Comparison of ENCODE assay signal across 15 mouse cellular contexts in genomic region chr11:115844240-115844639, GRCm38 (mm10). TPM values are rescaled to one million over a fixed set of nuclear protein-coding genes. Genes with fewer than 3 reads are reported as not detected.
DNase-seq lines count a peak whose midpoint lies in the region; ATAC-seq and TF ChIP-seq lines count a peak whose summit lies in the region.
"Had no signal": no experiment of that assay in that cellular context is flagged by ENCODE, and none has a peak within 500 bp of the region (broad histone marks: within the 10 kb centered on the region; RNA-seq: fewer than 3 reads in every experiment).

No protein-coding gene starts in this region.

- peaks cover 53% of the 10 kb centered on the region for H3K4me1 ChIP-seq in heart, embryonic 12.5 days (replicated peaks)
- H3K4me1 ChIP-seq in midbrain, embryonic 10.5 days = peaks cover 42% of the 10 kb centered on the region
- no peaks in the 10 kb centered on the region for H3K4me1 ChIP-seq in midbrain, postnatal 0 days (ENCODE audit: insufficient read depth, low read length)

- 78% methylated on average over 8 of the region's 8 CpGs for WGBS in heart, embryonic 12.5 days
- WGBS in midbrain, embryonic 10.5 days = 72% methylated on average over 8 of the region's 8 CpGs
- WGBS in midbrain, postnatal 0 days = 72% methylated on average over 8 of the region's 8 CpGs

- H3K9ac ChIP-seq in heart, embryonic 12.5 days = peak overlapping the region; percentile 36; the same call in 1 of the 2 replicates
- H3K9ac ChIP-seq in midbrain, postnatal 0 days (replicated peaks; ENCODE audit: low read length, poor library complexity, severe bottlenecking) = no peak overlapping the region
- H3K9ac ChIP-seq: liver, embryonic 15.5 days had no signal

- TF ChIP-seq CTCF in midbrain, postnatal 0 days (IDR thresholded peaks at IDR 0.05) = no peak

- no peak overlapping the region for H3K4me3 ChIP-seq in heart, embryonic 12.5 days
- H3K4me3 ChIP-seq in midbrain, embryonic 10.5 days = no peak overlapping the region
- H3K4me3 ChIP-seq in midbrain, postnatal 0 days (ENCODE audit: low read depth, low read length) = no peak overlapping the region
- H3K4me3 ChIP-seq: liver, embryonic 15.5 days had no signal

- no peak for DNase-seq in heart, postnatal 14 days
- no peak for DNase-seq in midbrain, embryonic 10.5 days (ENCODE audit: low spot score)
- DNase-seq in midbrain, postnatal 0 days (ENCODE audit: low spot score) = no peak
- peak; percentile 61 to 88 for DNase-seq in kidney, postnatal 25 days
- DNase-seq in gastrocnemius, adult 18-20 months (ENCODE audit: low spot score) = no peak
- DNase-seq in left cerebral cortex, postnatal 14 days (ENCODE audit: low spot score in 2 of 2) = no peak
- DNase-seq in layer of hippocampus, adult 11-12 months (ENCODE audit: low spot score) = no peak
- DNase-seq: cerebellum, adult 11 months; gastrocnemius, postnatal 36 days; heart, postnatal 10 days; spleen, adult 18-20 months; thymus, adult 2 months had no signal

- intact Hi-C loops in heart, postnatal 14 days (cut with DNase I) = no loop called here
- intact Hi-C loops in left cerebral cortex, postnatal 14 days (cut with DNase I) = no loop called here

- peaks cover 6% of the 10 kb centered on the region for H3K9me3 ChIP-seq in heart, embryonic 12.5 days (replicated peaks)
- H3K9me3 ChIP-seq in midbrain, embryonic 10.5 days (replicated peaks) = no peaks in the 10 kb centered on the region
- no peaks in the 10 kb centered on the region for H3K9me3 ChIP-seq in midbrain, postnatal 0 days (ENCODE audit: low read length)
- H3K9me3 ChIP-seq: G1E had no signal

- peaks cover 48% of the 10 kb centered on the region for H3K36me3 ChIP-seq in heart, embryonic 12.5 days
- H3K36me3 ChIP-seq in midbrain, embryonic 10.5 days = 0 out of 2 replicates have a peak, but pooled peaks cover 6% of the 10 kb centered on the region
- no peaks in the 10 kb centered on the region for H3K36me3 ChIP-seq in midbrain, postnatal 0 days (ENCODE audit: insufficient read depth, low read length)

- ATAC-seq in heart, embryonic 12.5 days (ENCODE audit: insufficient number of reproducible peaks, low FRiP score) = no peak
- no peak for ATAC-seq in midbrain, postnatal 0 days (ENCODE audit: low FRiP score)

- H3K27me3 ChIP-seq in heart, embryonic 12.5 days (replicated peaks) = no peaks in the 10 kb centered on the region
- peaks cover 4% of the 10 kb centered on the region for H3K27me3 ChIP-seq in midbrain, embryonic 10.5 days (ENCODE audit: low read depth, poor library complexity, severe bottlenecking)
- no peaks in the 10 kb centered on the region for H3K27me3 ChIP-seq in midbrain, postnatal 0 days (ENCODE audit: insufficient read depth, low read length)
- H3K27me3 ChIP-seq: liver, embryonic 15.5 days had no signal

- H3K4me2 ChIP-seq in heart, embryonic 12.5 days = no peak overlapping the region
- H3K4me2 ChIP-seq in midbrain, postnatal 0 days (ENCODE audit: low read depth, low read length, poor library complexity, severe bottlenecking) = no peak overlapping the region
- H3K4me2 ChIP-seq: liver, embryonic 15.5 days had no signal

- H3K27ac ChIP-seq in heart, embryonic 12.5 days (ENCODE audit: poor library complexity, severe bottlenecking) = peak overlapping the region; percentile 97; the same call in 1 of the 2 replicates
- peak overlapping the region; percentile 6; the same call in 1 of the 2 replicates for H3K27ac ChIP-seq in midbrain, embryonic 10.5 days (replicated peaks)
- no peak overlapping the region for H3K27ac ChIP-seq in midbrain, postnatal 0 days (ENCODE audit: low read depth, low read length)
- H3K27ac ChIP-seq: liver, embryonic 15.5 days had no signal

RNA-seq across cellular contexts. Expression of gene Myo15b, which starts 14.0 kb away (rescaled TPM):
- 0.17 and 0.37 TPM in 2 replicates for polyA plus RNA-seq in heart, embryonic 12.5 days (2016; fragmentation: Nextera tagmentation; extraction: Ambion mirVana)
- total RNA-seq in heart, postnatal 14 days (2021) = under 1 TPM; 0.07 to 0.14 TPM
- polyA plus RNA-seq in midbrain, embryonic 10.5 days (2016; fragmentation: Nextera tagmentation; extraction: Ambion mirVana) = 0.12 and 0.21 TPM in 2 replicates
- total RNA-seq in midbrain, postnatal 0 days (2014; rRNA removed) = not detected in 2 replicates
- polyA plus RNA-seq in midbrain, postnatal 0 days (2015; fragmentation: Nextera tagmentation; extraction: Ambion mirVana) = 0.09 and 0.29 TPM in 2 replicates
- not detected for total RNA-seq in gastrocnemius, adult 18-20 months (2021)
- under 1 TPM; 0.13 to 0.17 TPM for total RNA-seq in left cerebral cortex, postnatal 14 days (2021)
- total RNA-seq: gastrocnemius, postnatal 36 days had no signal

RNA-seq across cellular contexts. Expression of gene Llgl2, which starts 20.4 kb away (rescaled TPM):
- 22.5 and 25.8 TPM in 2 replicates for polyA plus RNA-seq in heart, embryonic 12.5 days (2016; fragmentation: Nextera tagmentation; extraction: Ambion mirVana)
- 10 to 100 TPM; 15.0 to 18.2 TPM for total RNA-seq in heart, postnatal 14 days (2021)
- polyA plus RNA-seq in midbrain, embryonic 10.5 days (2016; fragmentation: Nextera tagmentation; extraction: Ambion mirVana) = 5.5 and 5.9 TPM in 2 replicates
- total RNA-seq in midbrain, postnatal 0 days (2014; rRNA removed) = 0.99 and 1.0 TPM in 2 replicates
- polyA plus RNA-seq in midbrain, postnatal 0 days (2015; fragmentation: Nextera tagmentation; extraction: Ambion mirVana) = 0.51 and 0.81 TPM in 2 replicates
- total RNA-seq in gastrocnemius, adult 18-20 months (2021) = 1 to 10 TPM; 6.3 to 8.1 TPM
- total RNA-seq in left cerebral cortex, postnatal 14 days (2021) = 1 to 10 TPM; 2.8 to 3.4 TPM

RNA-seq across cellular contexts. Expression of gene Tsen54, which starts 29.7 kb away (rescaled TPM):
- 23.0 and 29.2 TPM in 2 replicates for polyA plus RNA-seq in heart, embryonic 12.5 days (2016; fragmentation: Nextera tagmentation; extraction: Ambion mirVana)
- 10 to 100 TPM in 1 of 2 experiments, 1 to 10 TPM in 1; 8.7 to 12.1 TPM for total RNA-seq in heart, postnatal 14 days (2021)
- 35.3 and 39.7 TPM in 2 replicates for polyA plus RNA-seq in midbrain, embryonic 10.5 days (2016; fragmentation: Nextera tagmentation; extraction: Ambion mirVana)
- total RNA-seq in midbrain, postnatal 0 days (2014; rRNA removed) = 25.0 and 27.7 TPM in 2 replicates
- 14.8 and 15.5 TPM in 2 replicates for polyA plus RNA-seq in midbrain, postnatal 0 days (2015; fragmentation: Nextera tagmentation; extraction: Ambion mirVana)
- total RNA-seq in gastrocnemius, adult 18-20 months (2021) = 1 to 10 TPM; 5.0 to 6.5 TPM
- 10 to 100 TPM; 12.7 to 15.3 TPM for total RNA-seq in left cerebral cortex, postnatal 14 days (2021)

RNA-seq across cellular contexts. Expression of gene Caskin2, which starts 30.8 kb away (rescaled TPM):
- polyA plus RNA-seq in heart, embryonic 12.5 days (2016; fragmentation: Nextera tagmentation; extraction: Ambion mirVana) = 23.5 and 25.3 TPM in 2 replicates
- total RNA-seq in heart, postnatal 14 days (2021) = 10 to 100 TPM; 54.0 to 54.9 TPM
- polyA plus RNA-seq in midbrain, embryonic 10.5 days (2016; fragmentation: Nextera tagmentation; extraction: Ambion mirVana) = 17.5 and 18.6 TPM in 2 replicates
- total RNA-seq in midbrain, postnatal 0 days (2014; rRNA removed) = 18.5 and 27.9 TPM in 2 replicates
- polyA plus RNA-seq in midbrain, postnatal 0 days (2015; fragmentation: Nextera tagmentation; extraction: Ambion mirVana) = 7.2 and 8.3 TPM in 2 replicates
- total RNA-seq in gastrocnemius, adult 18-20 months (2021) = 10 to 100 TPM; 13.1 to 18.2 TPM
- total RNA-seq in left cerebral cortex, postnatal 14 days (2021) = 10 to 100 TPM; 18.7 to 21.3 TPM

RNA-seq across cellular contexts. Expression of gene Smim5, which starts 55.5 kb away (rescaled TPM):
- polyA plus RNA-seq in heart, embryonic 12.5 days (2016; fragmentation: Nextera tagmentation; extraction: Ambion mirVana) = 15.0 and 16.6 TPM in 2 replicates
- 10 to 100 TPM; 19.6 to 20.4 TPM for total RNA-seq in heart, postnatal 14 days (2021)
- 1.0 and 1.6 TPM in 2 replicates for polyA plus RNA-seq in midbrain, embryonic 10.5 days (2016; fragmentation: Nextera tagmentation; extraction: Ambion mirVana)
- total RNA-seq in midbrain, postnatal 0 days (2014; rRNA removed) = not detected in 2 replicates
- polyA plus RNA-seq in midbrain, postnatal 0 days (2015; fragmentation: Nextera tagmentation; extraction: Ambion mirVana) = 1.3 and 1.5 TPM in 2 replicates
- 1 to 10 TPM in 1 of 2 experiments, under 1 TPM in 1; 0.38 to 1.1 TPM for total RNA-seq in gastrocnemius, adult 18-20 months (2021)
- total RNA-seq in left cerebral cortex, postnatal 14 days (2021) = under 1 TPM in 1 of 2 experiments, not detected in 1; 0.33 TPM

Comparison
In these comparisons a context has a peak if more than half of its experiments do, and no peak if none do; other contexts are left out.
1. DNase-seq: peak in kidney, postnatal 25 days (2 of 2); none in heart, postnatal 14 days (0 of 2), midbrain, embryonic 10.5 days (single experiment), midbrain, postnatal 0 days (single experiment), gastrocnemius, adult 18-20 months (single experiment), left cerebral cortex, postnatal 14 days (0 of 2) and layer of hippocampus, adult 11-12 months (single experiment).